Mouse (Mus musculus) embryonic facial prominence, embryonic 14.5 days (tissue): ENCODE measurements around the gene Ablim1. TPM values are rescaled to one million over a fixed set of nuclear protein-coding genes. Genes with fewer than 3 reads are reported as not detected.

Experiments
- ATAC-seq: fragments of 200-750 bp; cut with Nextera tagmentation; 2 replicates; pipeline ENCODE4 v1.8.0; 2017; ENCODE audit warnings: low read depth, moderate number of reproducible peaks, moderate TSS enrichment
- DNase-seq: peaks from one replicate; pipeline ENCODE4 v3.0.0-alpha.2; 2015; ENCODE audit warnings: low spot score
- H3K27ac ChIP-seq: fragments of 300-500 bp; sonication (generic); replicated peaks from 2 replicates; pipeline ENCODE4 v1.5.1; 2014; ENCODE audit warnings: low read depth, mild to moderate bottlenecking, low read length, moderate library complexity
- H3K27me3 ChIP-seq: fragments of 300-500 bp; sonication (generic); replicated peaks from 2 replicates; pipeline ENCODE4 v1.6.1; 2014; ENCODE audit warnings: low read length; ENCODE audit not compliant: control insufficient read depth, insufficient read depth
- H3K36me3 ChIP-seq: fragments of 300-500 bp; sonication (generic); 2 replicates; pipeline ENCODE4 v1.6.1; 2014; ENCODE audit warnings: low read length, mixed read lengths; ENCODE audit not compliant: control insufficient read depth, insufficient read depth
- H3K4me1 ChIP-seq: fragments of 300-500 bp; sonication (generic); 2 replicates; pipeline ENCODE4 v1.6.1; 2014; ENCODE audit warnings: antibody characterized with exemption, low read length; ENCODE audit not compliant: control insufficient read depth, insufficient read depth
- H3K4me2 ChIP-seq: fragments of 300-500 bp; sonication (generic); 2 replicates; pipeline ENCODE4 v1.6.1; 2014; ENCODE audit warnings: low read depth, mild to moderate bottlenecking, low read length, moderate library complexity, mixed read lengths
- H3K4me3 ChIP-seq: fragments of 300-500 bp; sonication (generic); 2 replicates; pipeline ENCODE4 v1.5.1; 2014; ENCODE audit warnings: low read depth, mild to moderate bottlenecking, low read length
- H3K9ac ChIP-seq: fragments of 300-500 bp; sonication (generic); 2 replicates; pipeline ENCODE4 v1.6.1; 2014; ENCODE audit warnings: low read depth, mild to moderate bottlenecking, low read length, moderate library complexity, mixed read lengths
- H3K9me3 ChIP-seq: fragments of 300-500 bp; sonication (generic); 2 replicates; pipeline ENCODE4 v1.6.1; 2016; ENCODE audit warnings: low read length; ENCODE audit not compliant: control insufficient read depth
- WGBS: fragments of 180-500 bp; shearing (Covaris S2); extraction: QIAGEN DNeasy Blood & Tissue Kit; methylation state at CpG from one replicate; pipeline ENCODE4 v1.1.7; 2014; 5-methylcytosine and 5-hydroxymethylcytosine counted together
- polyA plus RNA-seq: library from polyadenylated mRNA; unstranded; fragments of >200 nt; fragmentation: Nextera tagmentation; extraction: Ambion mirVana; gene quantifications from 2 replicates; pipeline ENCODE4 v1.2.1, GENCODE M21; 2014

Gene Ablim1
- polyA plus RNA-seq, 1 experiment from 2014 or later: 49.3 TPM

- 34% methylated on average over 13 of the region's 13 CpGs for WGBS
- peak; percentile 83 for DNase-seq
- Histone ChIP-seq H3K27me3 (no peaks in the 10 kb centered on the region), H3K9me3 (no peaks in the 10 kb centered on the region), H3K36me3 (no peaks in the 10 kb centered on the region), H3K4me3 (0 out of 2 replicates have a peak overlapping the region, but pooled peaks have one; percentile 4), H3K9ac (no peak overlapping the region), H3K27ac (peak overlapping the region; percentile 74), H3K4me1 (peaks cover 49% of the 10 kb centered on the region), H3K4me2 (peak overlapping the region; percentile 44)
- ATAC-seq: peak; percentile 65
Observed at GRCm38 (mm10) chr19:57272824-57273613, 41.7 kb downstream of the Ablim1 start.

DNA sequence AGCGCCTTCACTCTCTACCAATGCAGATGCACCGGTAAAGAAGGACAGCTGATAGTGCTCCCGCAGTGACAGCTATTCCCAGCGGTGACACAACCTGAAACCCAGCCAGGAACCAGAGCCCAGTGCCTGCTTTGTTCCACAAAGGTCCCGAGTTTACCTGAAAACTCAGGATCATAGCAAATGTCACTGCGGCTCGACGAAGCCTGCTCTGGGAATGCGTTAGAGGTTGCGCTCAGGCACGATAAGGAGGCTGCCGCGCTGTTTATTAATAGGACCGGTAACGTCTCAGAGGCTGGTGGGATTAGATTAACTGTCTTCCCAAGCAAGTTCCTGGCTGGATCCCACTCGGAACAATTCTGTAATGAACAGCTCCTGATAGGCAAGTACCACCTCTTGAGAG, 43.0 kb downstream of the Ablim1 start:
- 69% methylated on average over 16 of the region's 16 CpGs for WGBS
- H3K27ac ChIP-seq: peak overlapping the region; percentile 44; the same call in 1 of the 2 replicates
- ATAC-seq: no peak

DNA sequence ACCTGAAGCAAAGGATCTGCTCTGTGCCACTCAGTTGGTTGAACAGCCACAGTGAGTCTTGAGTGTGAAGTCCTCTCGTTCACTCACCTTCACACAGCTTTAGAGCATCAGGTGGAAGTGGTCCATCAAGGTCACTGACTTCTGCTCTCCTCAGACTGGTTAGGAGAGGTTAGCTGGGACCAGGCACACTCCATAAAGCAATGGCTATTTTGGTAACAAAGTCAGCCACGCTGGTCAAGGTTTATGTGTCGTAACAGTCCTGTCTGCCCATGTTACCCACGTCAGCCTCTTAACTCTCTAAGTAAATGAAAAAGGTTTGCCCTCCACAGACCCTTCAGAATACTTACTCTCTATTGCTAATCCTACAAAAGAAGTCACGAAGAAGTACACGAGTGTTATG, 44.0 kb downstream of the Ablim1 start:
- Histone ChIP-seq H3K4me1 (peaks cover 33% of the 10 kb centered on the region), H3K27ac (no peak overlapping the region), H3K4me3 (no peak overlapping the region), H3K36me3 (no peaks in the 10 kb centered on the region), H3K27me3 (no peaks in the 10 kb centered on the region), H3K9ac (no peak overlapping the region), H3K9me3 (no peaks in the 10 kb centered on the region), H3K4me2 (no peak overlapping the region)
- ATAC-seq (no peak), DNase-seq (no peak)
- WGBS: 93% methylated on average over 6 of the region's 6 CpGs

More for the DNA sequence above, 43.0 kb downstream of the Ablim1 start:
- peaks cover 36% of the 10 kb centered on the region for H3K4me1 ChIP-seq
- H3K27me3 ChIP-seq: no peaks in the 10 kb centered on the region
- DNase-seq: no peak
- no peak overlapping the region for H3K9ac ChIP-seq
- no peak overlapping the region for H3K4me2 ChIP-seq
- no peaks in the 10 kb centered on the region for H3K36me3 ChIP-seq
- H3K9me3 ChIP-seq: no peaks in the 10 kb centered on the region
- no peak overlapping the region for H3K4me3 ChIP-seq

DNA sequence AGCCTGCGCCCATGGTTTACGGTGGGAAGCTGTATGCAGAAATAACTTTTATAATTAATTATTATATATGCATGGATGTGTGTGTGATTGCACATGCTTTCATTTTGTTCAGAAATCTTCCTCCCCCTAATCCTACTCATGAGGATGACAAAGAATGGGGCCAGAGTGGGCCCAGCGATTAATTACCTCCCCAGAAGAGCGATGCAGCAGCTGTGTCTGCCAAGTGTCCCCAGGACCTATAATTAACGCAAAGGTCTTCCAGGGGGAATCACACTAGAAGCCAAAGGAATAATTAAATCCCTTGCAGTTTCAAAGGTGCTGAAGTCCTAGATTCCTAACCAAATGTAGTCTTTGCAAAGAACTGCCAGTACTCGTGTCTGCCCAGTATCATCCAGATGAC, 44.9 kb downstream of the Ablim1 start:
- no peak overlapping the region for H3K4me3 ChIP-seq
- no peak for DNase-seq
- no peak overlapping the region for H3K9ac ChIP-seq
- H3K4me1 ChIP-seq: peaks cover 30% of the 10 kb centered on the region
- H3K27me3 ChIP-seq: no peaks in the 10 kb centered on the region
- no peak for ATAC-seq
- H3K9me3 ChIP-seq: no peaks in the 10 kb centered on the region
- H3K36me3 ChIP-seq: no peaks in the 10 kb centered on the region
- whole genome bisulfite sequencing: 67% methylated on average over 6 of the region's 6 CpGs
- H3K27ac ChIP-seq: no peak overlapping the region
- H3K4me2 ChIP-seq: no peak overlapping the region

- Histone ChIP-seq H3K4me2 (no peak overlapping the region), H3K27ac (no peak overlapping the region), H3K4me1 (peaks cover 7% of the 10 kb centered on the region), H3K4me3 (no peak overlapping the region), H3K36me3 (no peaks in the 10 kb centered on the region), H3K9me3 (no peaks in the 10 kb centered on the region), H3K27me3 (no peaks in the 10 kb centered on the region), H3K9ac (no peak overlapping the region)
- 51% methylated on average over 5 of the region's 5 CpGs for WGBS
- ATAC-seq (no peak), DNase-seq (no peak)
Observed at GRCm38 (mm10) chr19:57267531-57267930, 47.2 kb downstream of the Ablim1 start.

DNA sequence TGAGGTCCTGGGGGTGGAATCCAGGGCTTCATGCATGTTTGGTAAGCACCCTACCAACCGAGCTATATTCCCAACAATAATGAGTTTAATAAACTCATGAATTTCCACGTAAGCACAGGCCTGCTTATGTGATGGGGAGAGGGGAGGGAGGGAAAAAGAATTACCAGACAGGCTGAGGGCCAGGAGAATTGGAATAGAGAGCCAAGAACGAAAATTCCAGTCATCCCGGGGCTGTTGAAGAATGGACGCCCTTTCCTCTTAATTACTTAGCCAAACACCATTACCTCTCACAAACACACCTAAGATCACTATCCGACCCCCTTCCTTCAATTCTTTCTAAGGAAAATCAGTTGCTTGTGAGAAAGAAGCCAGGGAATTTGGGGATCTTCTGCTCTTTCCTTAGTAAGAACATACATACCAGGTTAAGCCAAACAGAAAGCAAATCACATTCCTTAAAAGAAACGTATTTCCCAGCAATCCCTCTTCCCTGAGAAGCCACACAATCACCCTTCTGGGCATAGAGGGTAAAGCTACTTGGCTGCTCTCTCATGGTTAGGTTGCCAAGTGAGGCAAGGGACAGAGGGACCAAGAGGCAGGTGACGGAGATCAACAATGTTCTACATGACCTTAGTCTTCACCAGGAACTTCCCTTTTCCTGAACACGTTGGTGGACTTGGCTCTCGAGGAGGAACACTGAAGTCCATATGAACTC, 48.2 kb downstream of the Ablim1 start:
- no peak overlapping the region for H3K27ac ChIP-seq
- no peak for ATAC-seq
- no peak for DNase-seq
- H3K9me3 ChIP-seq: no peaks in the 10 kb centered on the region
- H3K36me3 ChIP-seq: no peaks in the 10 kb centered on the region
- H3K4me1 ChIP-seq: no peaks in the 10 kb centered on the region
- H3K27me3 ChIP-seq: no peaks in the 10 kb centered on the region
- H3K9ac ChIP-seq: no peak overlapping the region
- no peak overlapping the region for H3K4me3 ChIP-seq
- no peak overlapping the region for H3K4me2 ChIP-seq
- 72% methylated on average over 10 of the region's 10 CpGs for WGBS

DNA sequence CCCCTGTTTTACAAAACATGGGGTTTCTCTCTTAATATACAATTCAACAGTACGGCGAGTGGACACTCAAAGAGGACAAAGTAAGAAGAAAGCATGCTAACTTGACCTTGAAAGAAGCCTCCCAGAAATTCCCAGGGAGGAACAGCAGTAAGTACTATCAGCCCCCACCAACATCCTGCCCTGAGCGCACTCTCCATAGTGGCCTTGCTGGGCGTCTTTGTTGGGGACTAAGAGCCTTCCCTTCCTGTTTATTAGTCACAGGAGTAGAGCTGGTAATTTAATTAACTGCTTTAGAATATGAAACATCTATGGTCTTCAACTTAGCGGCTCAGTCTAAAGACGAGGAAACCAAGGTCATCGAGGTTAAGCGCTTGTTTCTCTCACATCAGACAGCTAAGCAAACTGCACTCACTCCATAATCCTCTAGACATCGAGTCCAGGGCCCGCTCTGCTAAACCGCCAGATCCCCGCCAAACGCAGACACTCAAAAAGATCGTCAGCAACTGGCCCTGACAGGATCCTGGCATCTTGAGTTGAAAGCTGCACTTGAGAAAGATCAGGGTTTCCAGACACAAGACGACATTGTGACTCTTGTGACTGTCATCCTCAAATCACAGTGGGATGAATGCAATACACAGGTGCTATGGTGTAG, 50.3 kb downstream of the Ablim1 start:
- ATAC-seq: peak; percentile 27; the same call in 1 of the 2 replicates
- Histone ChIP-seq H3K4me3 (no peak overlapping the region), H3K4me2 (no peak overlapping the region), H3K27ac (no peak overlapping the region), H3K36me3 (no peaks in the 10 kb centered on the region), H3K4me1 (no peaks in the 10 kb centered on the region), H3K27me3 (no peaks in the 10 kb centered on the region), H3K9ac (no peak overlapping the region), H3K9me3 (no peaks in the 10 kb centered on the region)
- WGBS: 45% methylated on average over 15 of the region's 15 CpGs
- no peak for DNase-seq

DNA sequence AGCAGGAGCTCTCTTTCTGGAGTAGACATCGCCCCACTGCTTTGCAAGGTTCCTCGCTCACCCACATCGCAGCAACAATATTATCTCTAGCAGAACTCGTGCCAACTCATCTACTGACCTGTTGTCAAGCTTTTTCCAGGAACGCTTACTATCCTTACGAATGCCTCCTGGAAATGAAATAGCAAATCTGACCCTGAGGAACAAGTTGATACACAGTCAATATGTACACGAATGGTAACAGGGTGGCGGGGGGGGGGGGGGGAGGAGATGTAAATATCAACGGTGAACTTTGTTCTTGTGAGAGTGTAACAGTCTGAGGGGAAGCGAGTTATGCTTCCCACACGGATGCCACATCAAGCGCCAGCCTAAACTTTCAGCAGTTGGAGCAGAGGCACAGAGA, 56.9 kb downstream of the Ablim1 start:
- H3K4me3 ChIP-seq: no peak overlapping the region
- H3K4me2 ChIP-seq: no peak overlapping the region
- H3K27ac ChIP-seq: no peak overlapping the region
- no peaks in the 10 kb centered on the region for H3K27me3 ChIP-seq
- no peaks in the 10 kb centered on the region for H3K9me3 ChIP-seq
- no peaks in the 10 kb centered on the region for H3K4me1 ChIP-seq
- DNase-seq (no peak), ATAC-seq (no peak)
- H3K9ac ChIP-seq: no peak overlapping the region
- no peaks in the 10 kb centered on the region for H3K36me3 ChIP-seq
- 83% methylated on average over 11 of the region's 12 CpGs for WGBS
